Mouse (Mus musculus) MEL (cell line): ENCODE results near the gene Serpini1. TPM values are rescaled to one million over a fixed set of nuclear protein-coding genes. Genes with fewer than 3 reads are reported as not detected.

Source experiments
- DNase-seq: peaks from one replicate; pipeline ENCODE4 v3.0.0; 2011; ENCODE audit warnings: low read depth, low spot score
- H3K27ac ChIP-seq: 2 replicates; pipeline ENCODE4 v1.5.1; 2012; ENCODE audit warnings: low read depth, mild to moderate bottlenecking, control low read depth, low read length, moderate library complexity; ENCODE audit not compliant: control insufficient read depth
- H3K27me3 ChIP-seq, 2 experiments: fragments of 150-350 bp in 1 of 2; sonication (generic) in 1 of 2; 2 replicates each; pipeline ENCODE4 v1.6.1; 2012; ENCODE audit warnings: low read length in 2 of 2, mild to moderate bottlenecking in 2 of 2, improper control_type of control experiment in 1 of 2, moderate library complexity in 1 of 2; ENCODE audit not compliant: insufficient read depth in 2 of 2, control insufficient read depth in 1 of 2
- H3K36me3 ChIP-seq, 2 experiments: 2 replicates each; pipeline ENCODE4 v1.6.1; 2012 to 2014; ENCODE audit warnings: low read length in 2 of 2, improper control_type of control experiment in 1 of 2, inconsistent platforms in 1 of 2, mild to moderate bottlenecking in 1 of 2; ENCODE audit not compliant: insufficient read depth in 2 of 2, control insufficient read depth in 1 of 2
- H3K4me1 ChIP-seq, 2 experiments: fragments of 150-350 bp in 1 of 2; sonication (generic) in 1 of 2; 2 replicates each; pipeline ENCODE4 v1.6.1; 2012; ENCODE audit warnings: low read length in 2 of 2, improper control_type of control experiment in 1 of 2, mild to moderate bottlenecking in 1 of 2; ENCODE audit not compliant: insufficient read depth in 2 of 2, control insufficient read depth in 1 of 2
- H3K4me3 ChIP-seq, 2 experiments: fragments of 150-350 bp in 1 of 2; sonication (generic) in 1 of 2; 2 replicates each; pipeline ENCODE4 v1.5.1; 2012; ENCODE audit warnings: low read depth in 2 of 2, low read length in 2 of 2, mild to moderate bottlenecking in 2 of 2, moderate library complexity in 2 of 2, control low read depth in 1 of 2, improper control_type of control experiment in 1 of 2; ENCODE audit not compliant: control insufficient read depth in 1 of 2, insufficient read depth in 1 of 2
- H3K79me2 ChIP-seq: 2 replicates; pipeline ENCODE4 v1.6.1; 2012; ENCODE audit warnings: mild to moderate bottlenecking, low read length, moderate library complexity; ENCODE audit not compliant: control insufficient read depth, poor library complexity, insufficient read depth
- H3K9ac ChIP-seq: 2 replicates; pipeline ENCODE4 v1.6.1; 2012; ENCODE audit warnings: low read depth, mild to moderate bottlenecking, control low read depth, low read length, moderate library complexity; ENCODE audit not compliant: control insufficient read depth, poor library complexity, severe bottlenecking
- H3K9me3 ChIP-seq: fragments of 150-350 bp; sonication (generic); replicated peaks from 2 replicates; pipeline ENCODE4 v1.6.1; 2012; ENCODE audit warnings: mild to moderate bottlenecking, low read length, improper control_type of control experiment, moderate library complexity; ENCODE audit not compliant: insufficient read depth
- E2F4 ChIP-seq: IDR thresholded peaks from 2 replicates; pipeline ENCODE4 v1.6.1; 2011; ENCODE audit warnings: low read depth, low read length, improper control_type of control experiment, borderline replicate concordance
- ELF1 ChIP-seq: IDR thresholded peaks from 2 replicates; pipeline ENCODE4 v1.6.1; 2014; ENCODE audit warnings: low read depth, mild to moderate bottlenecking, inconsistent platforms, low read length, improper control_type of control experiment, moderate library complexity
- EP300 ChIP-seq, 2 experiments: IDR thresholded peaks; 2 replicates each; pipeline ENCODE4 v1.6.1; 2011; ENCODE audit warnings: improper control_type of control experiment in 2 of 2, low read length in 2 of 2, low read depth in 1 of 2, mild to moderate bottlenecking in 1 of 2
- ETS1 ChIP-seq: IDR thresholded peaks from 2 replicates; pipeline ENCODE4 v1.6.1; 2012; ENCODE audit warnings: low read depth, mild to moderate bottlenecking, inconsistent platforms, low read length, improper control_type of control experiment, moderate library complexity
- GABPA ChIP-seq: IDR thresholded peaks from 2 replicates; pipeline ENCODE4 v1.6.1; 2012; ENCODE audit warnings: low read depth, mild to moderate bottlenecking, inconsistent platforms, low read length, improper control_type of control experiment, moderate library complexity
- GATA1 ChIP-seq: IDR thresholded peaks from 2 replicates; pipeline ENCODE4 v1.6.1; 2011; ENCODE audit warnings: low read depth, low read length, improper control_type of control experiment
- JUND ChIP-seq: IDR thresholded peaks from 2 replicates; pipeline ENCODE4 v1.6.1; 2011; ENCODE audit warnings: low read depth, mild to moderate bottlenecking, improper control_type of control experiment, low read length
- MAFK ChIP-seq: IDR thresholded peaks from 2 replicates; pipeline ENCODE4 v1.6.1; 2011; ENCODE audit warnings: low read depth, mild to moderate bottlenecking, low read length, improper control_type of control experiment, borderline replicate concordance
- MAX ChIP-seq: IDR thresholded peaks from 2 replicates; pipeline ENCODE4 v1.6.1; 2011; ENCODE audit warnings: low read length, improper control_type of control experiment
- MEF2A ChIP-seq: IDR thresholded peaks from 2 replicates; pipeline ENCODE4 v1.6.1; 2014; ENCODE audit warnings: low read depth, mild to moderate bottlenecking, inconsistent platforms, low read length, improper control_type of control experiment; ENCODE audit not compliant: poor library complexity, insufficient replicate concordance, severe bottlenecking; ENCODE audit errors: extremely low read depth
- MXI1 ChIP-seq: IDR thresholded peaks from 2 replicates; pipeline ENCODE4 v1.6.1; 2011; ENCODE audit warnings: mild to moderate bottlenecking, low read depth, low read length, improper control_type of control experiment
- NELFE ChIP-seq: IDR thresholded peaks from 2 replicates; pipeline ENCODE4 v1.6.1; 2011; ENCODE audit warnings: low read depth, low read length, improper control_type of control experiment
- NRF1 ChIP-seq: IDR thresholded peaks from 2 replicates; pipeline ENCODE4 v1.6.1; 2014; ENCODE audit warnings: low read depth, mild to moderate bottlenecking, inconsistent platforms, low read length, improper control_type of control experiment, moderate library complexity; ENCODE audit not compliant: poor library complexity, insufficient read depth, severe bottlenecking
- POLR2A ChIP-seq, 2 experiments: IDR thresholded peaks; 2 replicates each; pipeline ENCODE4 v1.6.1; 2011 to 2012; ENCODE audit warnings: low read length in 2 of 2, mild to moderate bottlenecking in 2 of 2, control low read depth in 1 of 2, improper control_type of control experiment in 1 of 2, low read depth in 1 of 2, moderate library complexity in 1 of 2; ENCODE audit not compliant: control insufficient read depth in 1 of 2, insufficient read depth in 1 of 2, poor library complexity in 1 of 2
- POLR2AphosphoS2 ChIP-seq: IDR thresholded peaks from 2 replicates; pipeline ENCODE4 v1.6.1; 2011; ENCODE audit warnings: low read length, improper control_type of control experiment
- POLR2AphosphoS5 ChIP-seq: IDR thresholded peaks from 2 replicates; pipeline ENCODE4 v1.6.1; 2012; ENCODE audit warnings: low read depth, borderline replicate concordance, mild to moderate bottlenecking, inconsistent platforms, low read length, moderate library complexity, mixed read lengths
- SIN3A ChIP-seq: IDR thresholded peaks from 2 replicates; pipeline ENCODE4 v1.6.1; 2012; ENCODE audit warnings: low read length, improper control_type of control experiment, inconsistent platforms
- TAL1 ChIP-seq: IDR thresholded peaks from 2 replicates; pipeline ENCODE4 v1.6.1; 2012; ENCODE audit warnings: mild to moderate bottlenecking, inconsistent platforms, low read length, moderate library complexity, mixed read lengths
- TBP ChIP-seq: IDR thresholded peaks from 2 replicates; pipeline ENCODE4 v1.8.0; 2011; ENCODE audit warnings: low read depth, low read length, improper control_type of control experiment
- TCF12 ChIP-seq: IDR thresholded peaks from 2 replicates; pipeline ENCODE4 v1.6.1; 2014; ENCODE audit warnings: low read depth, mild to moderate bottlenecking, inconsistent platforms, low read length, improper control_type of control experiment, moderate library complexity
- USF2 ChIP-seq, 2 experiments: IDR thresholded peaks; 2 replicates each; pipeline ENCODE4 v1.6.1; 2011 to 2012; ENCODE audit warnings: improper control_type of control experiment in 2 of 2, low read length in 2 of 2, borderline replicate concordance in 1 of 2, inconsistent platforms in 1 of 2, low read depth in 1 of 2, mild to moderate bottlenecking in 1 of 2; ENCODE audit not compliant: insufficient read depth in 1 of 2
- polyA plus RNA-seq, 2 experiments: library from polyadenylated mRNA; stranded (reverse) in 1 of 2; unstranded in 1 of 2; fragments of >175 nt in 1 of 2; fragments of >200 nt in 1 of 2; gene quantifications; 2 replicates each; pipeline versions ENCODE4 v1.2.1 to v1.2.4; 2012; ENCODE audit warnings: low replicate concordance in 2 of 2, low read depth in 1 of 2; ENCODE audit not compliant: insufficient read length in 2 of 2, insufficient read depth in 1 of 2, missing spikeins in 1 of 2
- total RNA-seq: library from RNA; depleted of rRNA; stranded (reverse); fragments of 300-350 nt; gene quantifications from 2 replicates; pipeline ENCODE4 v1.2.3, GENCODE M21; 2012

Serpini1 gene
- total and polyA plus RNA-seq, 3 experiments: 0.08 to 0.13 TPM; not detected in 1

- no peaks in the 10 kb centered on the region for H3K27me3 ChIP-seq
- peaks cover 1% of the 10 kb centered on the region; the same call in 1 of the 2 replicates for H3K79me2 ChIP-seq
- peaks cover 20 to 22% of the 10 kb centered on the region in 2 experiments for H3K36me3 ChIP-seq
- H3K4me3 ChIP-seq: no peak overlapping the region
- TF ChIP-seq ELF1: no peak
- TF ChIP-seq MEF2A: no peak
- TF ChIP-seq TCF12: no peak
- no peak for TF ChIP-seq POLR2AphosphoS2
- no peak for TF ChIP-seq EP300 (IDR thresholded peaks at IDR 0.05; ENCODE audit: low read depth in 1 of 2, low read length in 2 of 2)
- no peak for TF ChIP-seq GABPA
- TF ChIP-seq TAL1: no peak
- TF ChIP-seq USF2 (IDR thresholded peaks at IDR 0.05; ENCODE audit: borderline replicate concordance in 1 of 2, insufficient read depth in 1 of 2, low read depth in 1 of 2, low read length in 2 of 2): no peak
- no peak for TF ChIP-seq MAX
- no peak for TF ChIP-seq TBP
- no peak for TF ChIP-seq POLR2AphosphoS5
- no peak for TF ChIP-seq POLR2A (IDR thresholded peaks at IDR 0.05; ENCODE audit: control insufficient read depth in 1 of 2, insufficient read depth in 1 of 2, low read depth in 1 of 2, low read length in 2 of 2, poor library complexity in 1 of 2)
- TF ChIP-seq MXI1: no peak
- no peak for DNase-seq
- no peak overlapping the region for H3K9ac ChIP-seq
- H3K27ac ChIP-seq: no peak overlapping the region
- no peaks in the 10 kb centered on the region for H3K9me3 ChIP-seq
- peaks cover 8 to 16% of the 10 kb centered on the region in 2 experiments for H3K4me1 ChIP-seq
These were observed 26.3 kb upstream of the Serpini1 start for GRCm38 (mm10) chr3:75531074-75531473.

GRCm38 (mm10) chr3:75534045-75534834 is 23.1 kb upstream of the Serpini1 start:
- peak; percentile 71 for DNase-seq
- Histone ChIP-seq H3K4me1 (peaks cover 10 to 17% of the 10 kb centered on the region in 2 experiments), H3K27me3 (no peaks in the 10 kb centered on the region), H3K79me2 (peaks cover 1% of the 10 kb centered on the region; the same call in 1 of the 2 replicates), H3K9ac (no peak overlapping the region), H3K9me3 (no peaks in the 10 kb centered on the region), H3K36me3 (peaks cover 5 to 31% of the 10 kb centered on the region in 2 experiments), H3K4me3 (no peak overlapping the region), H3K27ac (peak overlapping the region; percentile 22; the same call in 1 of the 2 replicates)
- TF ChIP-seq NRF1: no peak
- TF ChIP-seq ETS1: peak; percentile 72; the same call in 1 of the 2 replicates
- TF ChIP-seq JUND: 0 out of 2 replicates have a peak, but pooled peaks have one; percentile 75
- no peak for TF ChIP-seq NELFE
- TF ChIP-seq GATA1: peak; percentile 89
- TF ChIP-seq MAFK: no peak
- TF ChIP-seq EP300 (IDR thresholded peaks at IDR 0.05; ENCODE audit: low read depth in 1 of 2, low read length in 2 of 2): peak; percentile 59 to 82; a peak in 3 of 4 replicates
- 0 out of 2 replicates have a peak, but pooled peaks have one; percentile 33 for TF ChIP-seq SIN3A
- TF ChIP-seq E2F4: no peak
